Mouse (Mus musculus) G1E (cell line): ENCODE measurements around the gene Abcf3. TPM values are rescaled to one million over a fixed set of nuclear protein-coding genes. Genes with fewer than 3 reads are reported as not detected.
A peak's percentile ranks its signal among the peaks of the same experiment; 100 is the strongest.

Experiments
- ATAC-seq: 2 replicates; pipeline ENCODE4 v1.8.0; 2016; ENCODE audit warnings: mild to moderate bottlenecking; ENCODE audit not compliant: insufficient number of reproducible peaks, poor library complexity, low FRiP score, severe bottlenecking; ENCODE audit errors: extremely low read depth
- DNase-seq: peaks from one replicate; pipeline ENCODE4 v3.0.0; 2012; ENCODE audit warnings: low spot score
- H3K27me3 ChIP-seq: 2 replicates; pipeline ENCODE4 v1.6.1; 2012; ENCODE audit warnings: mild to moderate bottlenecking, low read length, inconsistent platforms; ENCODE audit not compliant: insufficient read depth
- H3K36me3 ChIP-seq: replicated peaks from 2 replicates; pipeline ENCODE3; 2012; ENCODE audit warnings: mild to moderate bottlenecking, inconsistent platforms
- H3K4me1 ChIP-seq: 2 replicates; pipeline ENCODE4 v1.6.1; 2012; ENCODE audit warnings: low read depth, low read length, inconsistent platforms, mixed read lengths; ENCODE audit not compliant: insufficient read depth
- H3K4me3 ChIP-seq: 2 replicates; pipeline ENCODE4 v1.5.1; 2012; ENCODE audit warnings: low read depth, mild to moderate bottlenecking, inconsistent platforms, low read length, moderate library complexity, mixed read lengths
- H3K9me3 ChIP-seq: replicated peaks from 2 replicates; pipeline ENCODE4 v1.6.1; 2012; ENCODE audit warnings: inconsistent platforms
- CTCF ChIP-seq: IDR thresholded peaks from 2 replicates; pipeline ENCODE4 v1.5.1; 2012; ENCODE audit warnings: low read depth, low read length, inconsistent platforms, mixed read lengths
- GATA1 ChIP-seq: IDR thresholded peaks from 2 replicates; pipeline ENCODE4 v1.6.1; 2012; ENCODE audit warnings: borderline replicate concordance, low read length, inconsistent platforms, mixed read lengths
- GATA2 ChIP-seq: IDR thresholded peaks from 2 replicates; pipeline ENCODE4 v1.6.1; 2012; ENCODE audit warnings: low read depth, low read length, inconsistent platforms, borderline replicate concordance
- POLR2AphosphoS5 ChIP-seq: IDR thresholded peaks from 2 replicates; pipeline ENCODE4 v1.6.1; 2012; ENCODE audit warnings: low read depth, low read length, inconsistent platforms; ENCODE audit not compliant: insufficient replicate concordance
- TAL1 ChIP-seq: conservative IDR thresholded peaks from 2 replicates; pipeline ENCODE4 v1.6.1; 2012; ENCODE audit warnings: low read depth, low read length, inconsistent platforms, mixed read lengths
- polyA plus RNA-seq: library from polyadenylated mRNA; stranded (reverse); fragments of >175 nt; gene quantifications from 2 replicates; pipeline ENCODE4 v1.2.3, GENCODE M21; 2012
- total RNA-seq, 2 experiments: library from RNA; stranded (forward) in 1 of 2; stranded (reverse) in 1 of 2; fragments of 200-1000 nt in 1 of 2; fragments of >200 nt in 1 of 2; fragmentation: Nextera tagmentation in 1 of 2; gene quantifications; 2 replicates each; pipeline ENCODE4 v1.2.3; 2014 to 2017

The Abcf3 gene
- total and polyA plus RNA-seq, 3 experiments = 21.1 to 70.1 (median 35.1) TPM

GRCm38 (mm10) chr16:20610501-20611356 is 62.4 kb downstream of the Abcf3 start:
- Histone ChIP-seq H3K4me3 (peak overlapping the region; percentile 85), H3K9me3 (no peaks in the 10 kb centered on the region), H3K36me3 (peaks cover 59% of the 10 kb centered on the region), H3K4me1 (peaks cover 36% of the 10 kb centered on the region), H3K27me3 (no peaks in the 10 kb centered on the region)
- TF ChIP-seq GATA1 = no peak
- no peak for TF ChIP-seq POLR2AphosphoS5
- TF ChIP-seq GATA2 = no peak
- no peak for TF ChIP-seq TAL1
- no peak for TF ChIP-seq CTCF
- DNase-seq = peak; percentile 63
- peak; percentile 41; the same call in 1 of the 2 replicates for ATAC-seq

Other genes starting within 250 kb of the Abcf3 start
- gene Parl, start 246.2 kb upstream of the Abcf3 start, total RNA-seq (2014; fragmentation: Nextera tagmentation) = 68.8 and 70.4 TPM in 2 replicates
- 85.7 and 131 TPM in 2 replicates for gene Parl, start 246.2 kb upstream of the Abcf3 start, total RNA-seq (2017)
- 301 and 317 TPM in 2 replicates for gene Parl, start 246.2 kb upstream of the Abcf3 start, polyA plus RNA-seq
- not detected in 2 replicates for gene Cyp2ab1, start 223.2 kb upstream of the Abcf3 start, total RNA-seq (2014; fragmentation: Nextera tagmentation)
- gene Cyp2ab1, start 223.2 kb upstream of the Abcf3 start, total RNA-seq (2017) = 0.17 TPM in 1 of 2 replicates, not detected in the other
- not detected in 2 replicates for gene Cyp2ab1, start 223.2 kb upstream of the Abcf3 start, polyA plus RNA-seq
- gene Abcc5, start 122.2 kb upstream of the Abcf3 start, total RNA-seq (2014; fragmentation: Nextera tagmentation) = 59.5 and 76.4 TPM in 2 replicates
- 20.7 and 24.6 TPM in 2 replicates for gene Abcc5, start 122.2 kb upstream of the Abcf3 start, total RNA-seq (2017)
- gene Abcc5, start 122.2 kb upstream of the Abcf3 start, polyA plus RNA-seq = 3.2 and 3.6 TPM in 2 replicates
- 40.5 and 43.6 TPM in 2 replicates for gene Eif2b5, start 49.8 kb upstream of the Abcf3 start, total RNA-seq (2014; fragmentation: Nextera tagmentation)
- gene Eif2b5, start 49.8 kb upstream of the Abcf3 start, total RNA-seq (2017) = 105 and 107 TPM in 2 replicates
- gene Eif2b5, start 49.8 kb upstream of the Abcf3 start, polyA plus RNA-seq = 24.8 and 25.5 TPM in 2 replicates
- 51.8 and 57.2 TPM in 2 replicates for gene Dvl3, start 31.6 kb upstream of the Abcf3 start, total RNA-seq (2014; fragmentation: Nextera tagmentation)
- 2.8 and 3.0 TPM in 2 replicates for gene Dvl3, start 31.6 kb upstream of the Abcf3 start, total RNA-seq (2017)
- 26.9 and 28.2 TPM in 2 replicates for gene Dvl3, start 31.6 kb upstream of the Abcf3 start, polyA plus RNA-seq
- gene Ap2m1, start 13.1 kb upstream of the Abcf3 start, total RNA-seq (2014; fragmentation: Nextera tagmentation) = 302 and 342 TPM in 2 replicates
- 173 and 186 TPM in 2 replicates for gene Ap2m1, start 13.1 kb upstream of the Abcf3 start, total RNA-seq (2017)
- 67.5 and 73.4 TPM in 2 replicates for gene Ap2m1, start 13.1 kb upstream of the Abcf3 start, polyA plus RNA-seq
- not detected in 2 replicates for gene Vwa5b2, start 40.9 kb downstream of the Abcf3 start, total RNA-seq (2014; fragmentation: Nextera tagmentation)
- gene Vwa5b2, start 40.9 kb downstream of the Abcf3 start, total RNA-seq (2017) = 0.29 TPM in 1 of 2 replicates, not detected in the other
- gene Vwa5b2, start 40.9 kb downstream of the Abcf3 start, polyA plus RNA-seq = 0.02 and 0.07 TPM in 2 replicates
- 16.4 and 22.1 TPM in 2 replicates for gene Eef1akmt4, start 63.0 kb downstream of the Abcf3 start, total RNA-seq (2014; fragmentation: Nextera tagmentation)
- 9.8 and 11.5 TPM in 2 replicates for gene Eef1akmt4, start 63.0 kb downstream of the Abcf3 start, total RNA-seq (2017)
- gene Eef1akmt4, start 63.0 kb downstream of the Abcf3 start, polyA plus RNA-seq = 6.0 and 8.7 TPM in 2 replicates
- not detected in 2 replicates for gene Gm49333, start 63.0 kb downstream of the Abcf3 start, total RNA-seq (2014; fragmentation: Nextera tagmentation)
- gene Gm49333, start 63.0 kb downstream of the Abcf3 start, total RNA-seq (2017) = not detected in 2 replicates
- gene Gm49333, start 63.0 kb downstream of the Abcf3 start, polyA plus RNA-seq = not detected in 2 replicates
- gene Alg3, start 63.2 kb downstream of the Abcf3 start, total RNA-seq (2014; fragmentation: Nextera tagmentation) = 36.3 and 45.6 TPM in 2 replicates
- gene Alg3, start 63.2 kb downstream of the Abcf3 start, total RNA-seq (2017) = 9.9 and 12.0 TPM in 2 replicates
- gene Alg3, start 63.2 kb downstream of the Abcf3 start, polyA plus RNA-seq = 5.5 and 12.8 TPM in 2 replicates
- not detected in 2 replicates for gene Camk2n2, start 72.7 kb downstream of the Abcf3 start, total RNA-seq (2014; fragmentation: Nextera tagmentation)
- 0.22 and 0.58 TPM in 2 replicates for gene Camk2n2, start 72.7 kb downstream of the Abcf3 start, total RNA-seq (2017)
- gene Camk2n2, start 72.7 kb downstream of the Abcf3 start, polyA plus RNA-seq = 1.1 and 1.2 TPM in 2 replicates
- gene Ece2, start 81.3 kb downstream of the Abcf3 start, total RNA-seq (2014; fragmentation: Nextera tagmentation) = 0.58 TPM in 1 of 2 replicates, not detected in the other
- gene Ece2, start 81.3 kb downstream of the Abcf3 start, total RNA-seq (2017) = 0.12 and 0.16 TPM in 2 replicates
- not detected in 2 replicates for gene Ece2, start 81.3 kb downstream of the Abcf3 start, polyA plus RNA-seq
- 175 and 205 TPM in 2 replicates for gene Psmd2, start 103.1 kb downstream of the Abcf3 start, total RNA-seq (2014; fragmentation: Nextera tagmentation)
- gene Psmd2, start 103.1 kb downstream of the Abcf3 start, total RNA-seq (2017) = 246 and 273 TPM in 2 replicates
- gene Psmd2, start 103.1 kb downstream of the Abcf3 start, polyA plus RNA-seq = 349 and 352 TPM in 2 replicates
- gene Eif4g1, start 119.7 kb downstream of the Abcf3 start, total RNA-seq (2014; fragmentation: Nextera tagmentation) = 325 and 411 TPM in 2 replicates
- gene Eif4g1, start 119.7 kb downstream of the Abcf3 start, total RNA-seq (2017) = 257 and 270 TPM in 2 replicates
- 957 and 1,213 TPM in 2 replicates for gene Eif4g1, start 119.7 kb downstream of the Abcf3 start, polyA plus RNA-seq
- 3.1 and 3.9 TPM in 2 replicates for gene Fam131a, start 144.7 kb downstream of the Abcf3 start, total RNA-seq (2014; fragmentation: Nextera tagmentation)
- 1.2 and 2.6 TPM in 2 replicates for gene Fam131a, start 144.7 kb downstream of the Abcf3 start, total RNA-seq (2017)
- gene Fam131a, start 144.7 kb downstream of the Abcf3 start, polyA plus RNA-seq = 9.5 and 10.1 TPM in 2 replicates
- gene Polr2h, start 169.1 kb downstream of the Abcf3 start, total RNA-seq (2014; fragmentation: Nextera tagmentation) = 17.5 and 22.7 TPM in 2 replicates
- 95.7 and 97.6 TPM in 2 replicates for gene Polr2h, start 169.1 kb downstream of the Abcf3 start, total RNA-seq (2017)
- 3.3 and 6.1 TPM in 2 replicates for gene Polr2h, start 169.1 kb downstream of the Abcf3 start, polyA plus RNA-seq
- 25.8 and 26.7 TPM in 2 replicates for gene Clcn2, start 169.2 kb downstream of the Abcf3 start, total RNA-seq (2014; fragmentation: Nextera tagmentation)
- gene Clcn2, start 169.2 kb downstream of the Abcf3 start, total RNA-seq (2017) = 16.4 and 23.3 TPM in 2 replicates
- gene Clcn2, start 169.2 kb downstream of the Abcf3 start, polyA plus RNA-seq = 32.6 and 55.5 TPM in 2 replicates
- gene Chrd, start 184.6 kb downstream of the Abcf3 start, total RNA-seq (2014; fragmentation: Nextera tagmentation) = not detected in 2 replicates
- 0.05 and 0.06 TPM in 2 replicates for gene Chrd, start 184.6 kb downstream of the Abcf3 start, total RNA-seq (2017)
- gene Chrd, start 184.6 kb downstream of the Abcf3 start, polyA plus RNA-seq = not detected in 2 replicates
- gene Thpo, start 185.9 kb downstream of the Abcf3 start, total RNA-seq (2014; fragmentation: Nextera tagmentation) = not detected in 2 replicates
- not detected in 2 replicates for gene Thpo, start 185.9 kb downstream of the Abcf3 start, total RNA-seq (2017)
- not detected in 2 replicates for gene Thpo, start 185.9 kb downstream of the Abcf3 start, polyA plus RNA-seq